Mouse (Mus musculus) liver, postnatal 0 days (tissue): Measurements from ENCODE around the gene Otud4. TPM values are rescaled to one million over a fixed set of nuclear protein-coding genes. Genes with fewer than 3 reads are reported as not detected.
"Not testable (repeated sequence)": the region's sequence is repeated elsewhere in the genome, so short reads cannot be mapped to it uniquely, and the experiment has no call there.

Experiments used
- ATAC-seq: fragments of 200-750 bp; cut with Nextera tagmentation; 2 replicates; pipeline ENCODE4 v1.8.0; 2017; ENCODE audit warnings: mild to moderate bottlenecking, moderate library complexity
- DNase-seq: peaks from one replicate; pipeline ENCODE4 v3.0.0-alpha.2; 2016
- H3K27ac ChIP-seq: fragments of 300-500 bp; sonication (generic); 2 replicates; pipeline ENCODE4 v1.5.1; 2014; ENCODE audit warnings: antibody characterized with exemption, moderate library complexity, mild to moderate bottlenecking, low read depth
- H3K27me3 ChIP-seq: fragments of 300-500 bp; sonication (generic); 2 replicates; pipeline ENCODE4 v1.6.1; 2014; ENCODE audit warnings: low read length, control low read depth, mixed read lengths; ENCODE audit not compliant: insufficient read depth
- H3K36me3 ChIP-seq: fragments of 300-500 bp; sonication (generic); replicated peaks from 2 replicates; pipeline ENCODE4 v1.6.1; 2014; ENCODE audit warnings: mild to moderate bottlenecking, control low read depth, low read length, moderate library complexity, mixed read lengths; ENCODE audit not compliant: insufficient read depth
- H3K4me1 ChIP-seq: fragments of 300-500 bp; sonication (generic); 2 replicates; pipeline ENCODE4 v1.6.1; 2014; ENCODE audit warnings: antibody characterized with exemption, mild to moderate bottlenecking, control low read depth; ENCODE audit not compliant: insufficient read depth
- H3K4me2 ChIP-seq: fragments of 300-500 bp; sonication (generic); 2 replicates; pipeline ENCODE4 v1.6.1; 2014; ENCODE audit warnings: low read depth, mild to moderate bottlenecking, low read length, moderate library complexity, mixed read lengths
- H3K4me3 ChIP-seq: fragments of 300-500 bp; sonication (generic); 2 replicates; pipeline ENCODE4 v1.5.1; 2014; ENCODE audit warnings: low read depth, low read length
- H3K9ac ChIP-seq: fragments of 300-500 bp; sonication (generic); replicated peaks from 2 replicates; pipeline ENCODE4 v1.6.1; 2014; ENCODE audit warnings: mild to moderate bottlenecking, moderate library complexity
- H3K9me3 ChIP-seq: fragments of 300-500 bp; sonication (generic); 2 replicates; pipeline ENCODE4 v1.6.1; 2016; ENCODE audit warnings: mild to moderate bottlenecking, control low read depth, low read length, mixed read lengths
- CTCF ChIP-seq: sonication (generic); IDR thresholded peaks from 2 replicates; pipeline ENCODE4 v1.5.1; 2016; ENCODE audit warnings: antibody characterized with exemption, low read depth
- EP300 ChIP-seq: IDR thresholded peaks from 2 replicates; pipeline ENCODE4 v1.6.1; 2016; ENCODE audit warnings: antibody characterized with exemption, low read depth, mild to moderate bottlenecking
- WGBS: fragments of 180-500 bp; shearing (Covaris S2); extraction: QIAGEN DNeasy Blood & Tissue Kit; methylation state at CpG from one replicate; pipeline ENCODE4 v1.1.7; 2014; ENCODE audit not compliant: insufficient replicate concordance; 5-methylcytosine and 5-hydroxymethylcytosine counted together
- polyA plus RNA-seq: library from polyadenylated mRNA; unstranded; fragments of >200 nt; fragmentation: Nextera tagmentation; extraction: Ambion mirVana; gene quantifications from 2 replicates; pipeline ENCODE4 v1.2.1, GENCODE M21; 2015

Gene Otud4
- polyA plus RNA-seq, 1 experiment from 2014 or later, result 5.1 TPM

DNA sequence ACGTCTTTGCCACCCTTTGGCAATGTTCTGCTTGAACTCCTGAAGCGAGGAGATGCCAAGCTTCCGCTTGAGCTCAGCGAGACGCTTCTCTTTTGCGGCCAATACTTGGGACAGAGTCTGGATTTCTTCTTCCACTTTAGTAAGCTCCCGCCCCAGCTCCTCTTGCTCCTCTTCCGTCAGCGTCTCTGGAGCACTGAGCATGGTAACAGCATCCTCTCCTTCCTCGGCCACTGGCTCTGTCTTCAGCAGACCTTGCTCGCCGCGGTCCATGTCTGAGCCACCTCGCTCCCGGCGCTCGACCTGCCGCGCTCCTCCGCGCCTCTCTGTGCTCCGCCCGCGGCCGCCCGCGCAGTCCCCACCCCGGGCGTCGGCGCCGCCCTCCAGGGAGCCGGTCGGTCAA is 41.1 kb downstream of the Otud4 start:
- ATAC-seq, result peak; percentile 76
- DNase-seq, result peak; percentile 24
- peak overlapping the region; percentile 55 for H3K4me3 ChIP-seq
- H3K4me2 ChIP-seq, result peak overlapping the region; percentile 76
- WGBS, result 9% methylated on average over 34 of the region's 34 CpGs
- H3K36me3 ChIP-seq, result peaks cover 13% of the 10 kb centered on the region
- no peaks in the 10 kb centered on the region for H3K27me3 ChIP-seq
- peaks cover 9% of the 10 kb centered on the region for H3K4me1 ChIP-seq
- H3K9ac ChIP-seq, result peak overlapping the region; percentile 62
- H3K27ac ChIP-seq, result no peak overlapping the region
- no peak for TF ChIP-seq EP300
- no peak for TF ChIP-seq CTCF
- no peaks in the 10 kb centered on the region for H3K9me3 ChIP-seq

DNA sequence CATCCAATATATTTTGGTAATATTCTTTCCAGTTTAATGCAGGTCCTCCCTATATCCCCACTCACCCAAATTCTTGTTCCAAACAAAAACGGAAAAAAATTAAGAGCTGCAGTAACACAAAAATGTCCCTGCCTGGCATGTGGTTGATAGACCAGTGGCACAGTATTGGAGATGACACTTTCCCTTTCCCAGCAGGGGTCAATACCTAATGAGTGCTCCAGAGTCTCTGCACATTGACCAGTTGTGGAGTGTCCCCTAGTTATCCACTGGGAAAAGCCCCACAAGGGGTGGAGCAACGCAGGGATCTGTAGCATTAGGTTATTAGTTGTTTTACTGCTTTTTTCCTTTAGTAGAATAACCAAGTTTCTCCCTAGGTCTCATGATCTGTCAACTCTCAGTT is 41.5 kb downstream of the Otud4 start:
- Histone ChIP-seq H3K4me1 (peaks cover 9% of the 10 kb centered on the region), H3K36me3 (peaks cover 17% of the 10 kb centered on the region), H3K4me3 (peak overlapping the region; percentile 55), H3K4me2 (peak overlapping the region; percentile 76), H3K9me3 (no peaks in the 10 kb centered on the region), H3K27me3 (no peaks in the 10 kb centered on the region), H3K9ac (peak overlapping the region; percentile 62), H3K27ac (no peak overlapping the region)
- ATAC-seq (peak; percentile 46), DNase-seq (no peak)
- TF ChIP-seq CTCF (no peak), EP300 (no peak)
- WGBS, result 42% methylated on average over 2 of the region's 2 CpGs

DNA sequence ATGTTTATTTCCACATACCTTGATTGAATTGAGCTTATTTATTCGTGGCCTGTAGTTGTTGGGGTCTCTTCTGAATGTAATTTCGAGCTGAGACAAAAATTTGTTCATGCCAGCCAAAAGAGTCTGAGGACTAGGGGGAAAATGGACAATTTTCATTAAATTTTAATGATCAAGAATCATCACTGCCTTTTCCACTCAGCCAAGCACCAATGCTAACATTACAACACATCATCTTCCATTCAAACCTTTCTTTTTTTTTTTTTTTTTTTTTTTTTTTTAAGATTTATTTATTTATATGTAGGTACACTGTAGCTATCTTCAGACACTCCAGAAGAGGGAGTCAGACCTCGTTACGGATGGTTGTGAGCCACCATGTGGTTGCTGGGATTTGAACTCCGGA is 46.5 kb downstream of the Otud4 start:
- not testable (repeated sequence) for H3K9ac ChIP-seq, H3K27ac ChIP-seq, H3K4me1 ChIP-seq, H3K4me3 ChIP-seq, DNase-seq, ATAC-seq, H3K9me3 ChIP-seq, H3K4me2 ChIP-seq, H3K27me3 ChIP-seq
- peaks cover 52% of the 10 kb centered on the region for H3K36me3 ChIP-seq
- 76% methylated on average over 5 of the region's 5 CpGs for WGBS

DNA sequence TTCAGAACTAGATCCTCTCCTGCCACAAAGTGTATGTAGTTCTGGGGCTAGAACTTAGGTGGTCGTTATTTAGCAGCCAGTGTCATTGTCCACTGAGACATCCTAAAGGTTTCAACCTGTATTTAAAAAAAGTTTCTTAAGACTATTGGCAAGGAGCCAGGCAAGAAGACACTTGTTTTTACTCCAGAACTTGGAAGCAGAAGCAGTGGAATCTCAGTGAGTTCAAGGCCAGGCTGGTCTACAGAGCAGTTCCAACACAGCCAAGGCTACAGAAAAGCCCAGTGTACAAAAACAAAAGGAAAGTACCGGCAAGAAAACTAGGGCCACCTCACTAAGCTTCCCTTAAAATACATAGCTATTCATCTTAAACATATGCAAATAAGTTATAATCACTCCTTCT is 53.1 kb downstream of the Otud4 start:
- no peak for TF ChIP-seq EP300
- Histone ChIP-seq H3K36me3 (peaks cover 48% of the 10 kb centered on the region), H3K27me3 (no peaks in the 10 kb centered on the region), H3K4me1 (no peaks in the 10 kb centered on the region), H3K9me3 (no peaks in the 10 kb centered on the region), H3K4me3 (no peak overlapping the region), H3K27ac (no peak overlapping the region), H3K9ac (no peak overlapping the region), H3K4me2 (no peak overlapping the region)
- 77% methylated on average over 2 of the region's 2 CpGs for WGBS
- DNase-seq (no peak), ATAC-seq (no peak)

DNA sequence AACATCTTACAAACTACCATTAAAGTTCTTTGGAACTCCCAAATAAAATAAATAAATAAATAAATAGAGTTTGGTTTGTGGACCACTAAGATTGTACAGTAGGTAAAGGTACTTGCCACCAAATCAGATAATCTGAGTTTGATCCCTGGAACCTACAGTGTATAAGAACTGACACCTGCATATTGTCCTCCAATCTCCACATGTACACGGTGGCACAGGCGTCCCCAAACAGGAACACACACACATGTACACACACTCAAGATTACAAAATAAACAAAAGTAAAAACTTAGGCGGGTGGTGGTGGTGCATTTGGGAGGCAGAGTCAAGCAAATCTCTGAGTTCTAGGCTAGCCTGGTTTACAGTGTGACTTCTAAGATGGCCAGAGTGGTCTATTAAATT is 67.3 kb downstream of the Otud4 start:
- TF ChIP-seq CTCF, result no peak
- TF ChIP-seq EP300, result no peak
- Histone ChIP-seq H3K4me2 (no peak overlapping the region), H3K9ac (no peak overlapping the region), H3K36me3 (peaks cover 39% of the 10 kb centered on the region), H3K27ac (no peak overlapping the region), H3K9me3 (no peaks in the 10 kb centered on the region), H3K4me1 (peaks cover 2% of the 10 kb centered on the region; the same call in 1 of the 2 replicates), H3K4me3 (no peak overlapping the region), H3K27me3 (no peaks in the 10 kb centered on the region)
- WGBS, result 89% methylated on average over 3 of the region's 3 CpGs
- no peak for DNase-seq
- ATAC-seq, result no peak

DNA sequence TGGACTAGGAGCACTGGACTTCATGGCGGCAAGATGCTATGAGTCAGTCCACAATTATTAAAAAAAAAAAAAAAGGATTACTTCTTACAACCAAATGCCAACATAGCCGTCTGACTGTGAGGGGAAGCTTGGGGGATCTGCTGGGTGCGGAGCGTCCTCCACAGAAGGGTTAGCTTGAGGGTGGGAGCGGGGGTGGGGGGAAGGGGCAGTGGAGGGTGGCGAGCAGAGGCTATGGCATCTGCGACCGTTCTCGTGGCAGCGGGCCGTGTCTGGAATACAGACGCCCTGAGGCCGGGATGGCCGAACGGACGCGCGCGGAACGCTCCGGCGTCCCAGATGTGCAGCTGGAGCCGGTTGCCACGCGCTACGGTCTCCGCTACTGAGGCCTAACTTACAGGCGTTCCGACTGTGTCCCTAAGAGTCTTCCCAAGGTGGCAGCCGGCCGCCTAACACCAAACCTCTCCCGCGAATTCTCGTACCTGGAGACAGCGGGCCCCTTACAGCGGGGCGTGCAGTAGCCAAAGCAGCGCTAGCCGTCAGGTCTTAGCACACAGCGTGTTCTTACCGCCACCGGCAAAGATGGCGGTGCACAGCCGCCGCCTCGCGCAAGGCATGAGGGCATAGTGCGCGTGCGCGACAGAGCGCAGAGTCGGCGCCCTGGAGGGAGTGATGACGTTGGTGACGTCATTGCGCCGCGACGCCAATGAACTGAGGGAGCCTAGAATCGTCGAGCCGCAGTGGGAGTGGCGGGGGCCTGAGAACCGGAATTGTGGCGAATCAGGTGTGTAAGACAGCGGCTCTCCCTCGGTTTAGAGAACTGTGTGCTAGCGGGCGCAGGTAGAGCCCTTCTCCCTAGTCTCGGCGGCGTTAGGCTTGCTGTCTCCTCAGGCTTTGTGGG is 71.9 kb downstream of the Otud4 start, which contains the start of the genes Abce1 and Anapc10:
Abce1 (minus strand) TSS at position 677 of the 898 bp plus-strand sequence.
Anapc10 (plus strand) TSS at position 757 of the 898 bp plus-strand sequence.
- DNase-seq (peak; percentile 99), ATAC-seq (peak; percentile 99)
- peak within 1 kb of the TSS; percentile 82 for H3K4me2 ChIP-seq
- no peaks in the 10 kb centered on the region for H3K9me3 ChIP-seq
- TF ChIP-seq EP300 (no peak), CTCF (no peak)
- peak within 1 kb of the TSS; percentile 88 for H3K27ac ChIP-seq
- H3K4me1 ChIP-seq, result peaks cover 8% of the 10 kb centered on the region
- peak within 1 kb of the TSS; percentile 91 for H3K9ac ChIP-seq
- no peaks in the 10 kb centered on the region for H3K27me3 ChIP-seq
- peak within 1 kb of the TSS; percentile 90 for H3K4me3 ChIP-seq
- WGBS, result under 1% methylated on average over 73 of the region's 73 CpGs
- peaks cover 8% of the 10 kb centered on the region for H3K36me3 ChIP-seq
